Comparison of ENCODE assay signal across 8 mouse cellular contexts in the genomic region with DNA sequence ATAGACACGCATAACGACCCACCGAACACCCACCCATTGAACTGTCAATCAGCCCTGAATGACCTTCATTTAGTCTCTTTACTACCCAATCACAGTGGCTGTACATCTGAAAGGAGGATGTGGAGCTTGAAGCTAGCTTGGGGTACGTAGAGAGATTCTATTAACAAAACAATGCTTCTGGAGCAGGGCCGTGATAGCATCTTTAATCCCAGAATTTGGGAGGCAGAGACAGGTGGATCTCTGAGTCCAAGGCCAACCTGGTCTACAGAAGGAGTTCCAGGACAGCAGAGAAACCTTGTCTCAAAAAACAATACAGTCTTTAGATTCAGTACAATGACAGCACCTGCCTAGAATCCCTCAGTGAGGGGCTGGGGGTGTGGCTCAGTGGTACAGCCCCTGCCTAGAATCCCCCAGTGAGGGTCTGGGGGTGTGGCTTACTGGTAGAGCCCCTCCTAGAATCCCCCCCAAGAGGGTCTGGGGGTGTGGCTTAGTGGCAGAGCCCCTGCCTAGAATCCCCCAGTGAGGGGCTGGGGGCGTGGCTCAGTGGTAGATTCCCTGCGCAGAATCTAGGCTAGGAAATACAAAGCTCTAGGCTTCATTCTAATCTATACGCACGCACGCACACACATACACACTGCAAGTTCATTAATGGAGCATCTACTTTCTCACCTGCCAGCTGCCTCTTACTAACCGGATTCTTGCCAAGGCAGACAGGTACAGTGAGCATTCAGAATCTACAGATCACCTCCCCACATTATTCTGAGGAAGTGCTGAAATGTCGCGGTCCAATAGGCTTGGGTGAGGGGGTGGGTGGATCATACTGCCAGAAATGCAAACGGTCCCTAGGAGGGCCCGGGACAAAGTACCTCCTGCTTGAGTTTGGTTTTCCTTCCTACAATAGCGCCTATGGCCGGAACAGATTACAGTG. TPM values are rescaled to one million over a fixed set of nuclear protein-coding genes. Genes with fewer than 3 reads are reported as not detected.
DNase-seq lines count a peak whose midpoint lies in the region; ATAC-seq and TF ChIP-seq lines count a peak whose summit lies in the region.

No protein-coding gene starts in this region.

- H3K36me3 ChIP-seq in hindbrain, postnatal 0 days (ENCODE audit: insufficient read depth, low read length) = no peaks in the 10 kb centered on the region
- no peaks in the 10 kb centered on the region for H3K36me3 ChIP-seq in midbrain, postnatal 0 days (ENCODE audit: insufficient read depth, low read length)

- peaks cover 10% of the 10 kb centered on the region for H3K27me3 ChIP-seq in hindbrain, postnatal 0 days (ENCODE audit: insufficient read depth, low read length)
- peaks cover 16% of the 10 kb centered on the region for H3K27me3 ChIP-seq in midbrain, postnatal 0 days (ENCODE audit: insufficient read depth, low read length)

- no peak overlapping the region for H3K27ac ChIP-seq in left cerebral cortex, adult 2 months
- no peak overlapping the region for H3K27ac ChIP-seq in hindbrain, postnatal 0 days
- no peak overlapping the region for H3K27ac ChIP-seq in midbrain, postnatal 0 days (ENCODE audit: low read depth, low read length)

- no peaks in the 10 kb centered on the region; the same call in 1 of the 2 replicates for H3K4me1 ChIP-seq in hindbrain, postnatal 0 days (ENCODE audit: insufficient read depth, low read length)
- H3K4me1 ChIP-seq in midbrain, postnatal 0 days (ENCODE audit: insufficient read depth, low read length) = peaks cover 9% of the 10 kb centered on the region; the same call in 1 of the 2 replicates

- WGBS in hindbrain, postnatal 0 days = 20% methylated on average over 17 of the region's 17 CpGs
- WGBS in midbrain, postnatal 0 days = 17% methylated on average over 17 of the region's 17 CpGs

- H3K9ac ChIP-seq in hindbrain, postnatal 0 days (replicated peaks; ENCODE audit: low read length) = peak overlapping the region; percentile 26
- H3K9ac ChIP-seq in midbrain, postnatal 0 days (replicated peaks; ENCODE audit: low read length, poor library complexity, severe bottlenecking) = peak overlapping the region; percentile 56

- H3K9me3 ChIP-seq in hindbrain, postnatal 0 days (ENCODE audit: low read length) = no peaks in the 10 kb centered on the region
- H3K9me3 ChIP-seq in midbrain, postnatal 0 days (ENCODE audit: low read length) = no peaks in the 10 kb centered on the region

- H3K4me2 ChIP-seq in hindbrain, postnatal 0 days (ENCODE audit: low read depth, low read length) = peak overlapping the region; percentile 72
- peak overlapping the region; percentile 80 for H3K4me2 ChIP-seq in midbrain, postnatal 0 days (ENCODE audit: low read depth, low read length, poor library complexity, severe bottlenecking)

- no peak for TF ChIP-seq CTCF in left cerebral cortex, adult 2 months (IDR thresholded peaks at IDR 0.05)
- TF ChIP-seq CTCF in hindbrain, postnatal 0 days (IDR thresholded peaks at IDR 0.05; ENCODE audit: low read depth) = no peak
- TF ChIP-seq CTCF in midbrain, postnatal 0 days (IDR thresholded peaks at IDR 0.05) = no peak

- peak overlapping the region; percentile 44 for H3K4me3 ChIP-seq in left cerebral cortex, adult 2 months
- peak overlapping the region; percentile 41 for H3K4me3 ChIP-seq in hindbrain, postnatal 0 days (ENCODE audit: low read length)
- H3K4me3 ChIP-seq in midbrain, postnatal 0 days (ENCODE audit: low read depth, low read length) = peak overlapping the region; percentile 43

- DNase-seq in left cerebral cortex, adult 2 months (ENCODE audit: extremely low spot score in 1 of 2, low spot score in 2 of 2) = no peak
- no peak for DNase-seq in left cerebral cortex, postnatal 10 days (ENCODE audit: extremely low spot score in 1 of 2, low spot score in 2 of 2)
- peak; percentile 8 for DNase-seq in brain, adult 2 months (ENCODE audit: low read depth, low spot score)
- peak; percentile 26 for DNase-seq in hindbrain, postnatal 0 days (ENCODE audit: low spot score)
- DNase-seq in midbrain, postnatal 0 days (ENCODE audit: low spot score) = peak; percentile 15
- no peak for DNase-seq in B cell, adult 2 months
- DNase-seq in testis, postnatal 10 days (ENCODE audit: low spot score) = no peak
- no peak for DNase-seq in embryo, embryonic 10 days (ENCODE audit: low spot score)

- intact Hi-C loops in left cerebral cortex, adult 2 months (cut with DNase I) = no loop called here
- intact Hi-C loops in left cerebral cortex, postnatal 10 days (cut with DNase I) = no loop called here

- peak; percentile 33 for ATAC-seq in hindbrain, postnatal 0 days
- ATAC-seq in midbrain, postnatal 0 days (ENCODE audit: low FRiP score) = peak; percentile 33; the same call in 1 of the 2 replicates

RNA-seq across cellular contexts. Expression of gene Bcl3, which starts 7.0 kb away (rescaled TPM):
- total RNA-seq in left cerebral cortex, adult 2 months (2021) = under 1 TPM; 0.56 to 0.77 TPM
- 1 to 10 TPM in 1 of 2 experiments, not detected in 1; 1.0 TPM for total RNA-seq in left cerebral cortex, postnatal 10 days (2021)
- total RNA-seq in hindbrain, postnatal 0 days (2014; rRNA removed) = 0.40 and 0.89 TPM in 2 replicates
- polyA plus RNA-seq in hindbrain, postnatal 0 days (2015; fragmentation: Nextera tagmentation; extraction: Ambion mirVana) = 0.66 and 1.1 TPM in 2 replicates
- total RNA-seq in midbrain, postnatal 0 days (2014; rRNA removed) = 0.55 and 0.66 TPM in 2 replicates
- 0.93 and 1.3 TPM in 2 replicates for polyA plus RNA-seq in midbrain, postnatal 0 days (2015; fragmentation: Nextera tagmentation; extraction: Ambion mirVana)

RNA-seq across cellular contexts. Expression of gene Cblc, which starts 19.0 kb away (rescaled TPM):
- total RNA-seq in left cerebral cortex, adult 2 months (2021) = not detected
- not detected for total RNA-seq in left cerebral cortex, postnatal 10 days (2021)
- not detected in 2 replicates for total RNA-seq in hindbrain, postnatal 0 days (2014; rRNA removed)
- 0.46 and 0.55 TPM in 2 replicates for polyA plus RNA-seq in hindbrain, postnatal 0 days (2015; fragmentation: Nextera tagmentation; extraction: Ambion mirVana)
- total RNA-seq in midbrain, postnatal 0 days (2014; rRNA removed) = 0.71 and 1.8 TPM in 2 replicates
- polyA plus RNA-seq in midbrain, postnatal 0 days (2015; fragmentation: Nextera tagmentation; extraction: Ambion mirVana) = 0.70 and 1.2 TPM in 2 replicates

RNA-seq across cellular contexts. Expression of gene Gm19345, which starts 36.2 kb away (rescaled TPM):
- total RNA-seq in left cerebral cortex, adult 2 months (2021) = 1 to 10 TPM; 1.7 to 2.2 TPM
- 1 to 10 TPM; 6.3 to 6.7 TPM for total RNA-seq in left cerebral cortex, postnatal 10 days (2021)
- 41.5 and 53.7 TPM in 2 replicates for total RNA-seq in hindbrain, postnatal 0 days (2014; rRNA removed)
- 14.6 and 16.1 TPM in 2 replicates for polyA plus RNA-seq in hindbrain, postnatal 0 days (2015; fragmentation: Nextera tagmentation; extraction: Ambion mirVana)
- total RNA-seq in midbrain, postnatal 0 days (2014; rRNA removed) = 31.6 and 44.4 TPM in 2 replicates
- polyA plus RNA-seq in midbrain, postnatal 0 days (2015; fragmentation: Nextera tagmentation; extraction: Ambion mirVana) = 21.6 and 25.8 TPM in 2 replicates

RNA-seq across cellular contexts. Expression of gene Bcam, which starts 44.7 kb away (rescaled TPM):
- 10 to 100 TPM; 12.2 to 15.1 TPM for total RNA-seq in left cerebral cortex, adult 2 months (2021)
- total RNA-seq in left cerebral cortex, postnatal 10 days (2021) = 10 to 100 TPM; 10.3 to 10.9 TPM
- total RNA-seq in hindbrain, postnatal 0 days (2014; rRNA removed) = 43.2 and 50.7 TPM in 2 replicates
- polyA plus RNA-seq in hindbrain, postnatal 0 days (2015; fragmentation: Nextera tagmentation; extraction: Ambion mirVana) = 29.0 and 30.7 TPM in 2 replicates
- 32.6 and 33.5 TPM in 2 replicates for total RNA-seq in midbrain, postnatal 0 days (2014; rRNA removed)
- 18.7 and 22.0 TPM in 2 replicates for polyA plus RNA-seq in midbrain, postnatal 0 days (2015; fragmentation: Nextera tagmentation; extraction: Ambion mirVana)

RNA-seq across cellular contexts. Expression of gene Ceacam16, which starts 45.5 kb away (rescaled TPM):
- total RNA-seq in left cerebral cortex, adult 2 months (2021) = not detected
- total RNA-seq in left cerebral cortex, postnatal 10 days (2021) = not detected
- total RNA-seq in hindbrain, postnatal 0 days (2014; rRNA removed) = not detected in 2 replicates
- 0.86 and 0.89 TPM in 2 replicates for polyA plus RNA-seq in hindbrain, postnatal 0 days (2015; fragmentation: Nextera tagmentation; extraction: Ambion mirVana)
- total RNA-seq in midbrain, postnatal 0 days (2014; rRNA removed) = not detected in 2 replicates
- 0.90 and 1.5 TPM in 2 replicates for polyA plus RNA-seq in midbrain, postnatal 0 days (2015; fragmentation: Nextera tagmentation; extraction: Ambion mirVana)

Comparison
In these comparisons a context has a peak if more than half of its experiments do, and no peak if none do; other contexts are left out.
1. DNase-seq: peak in brain, adult 2 months (single experiment), hindbrain, postnatal 0 days (single experiment) and midbrain, postnatal 0 days (single experiment); none in left cerebral cortex, adult 2 months (0 of 2), left cerebral cortex, postnatal 10 days (0 of 2), B cell, adult 2 months (0 of 2), testis, postnatal 10 days (single experiment) and embryo, embryonic 10 days (single experiment).
2. Peak in every context shown above with its lines, with median percentiles within 50 percentile points of each other: H3K4me3 ChIP-seq.